Mouse (Mus musculus): ENCODE data around the gene Btbd35f15. TPM values are rescaled to one million over a fixed set of nuclear protein-coding genes. Genes with fewer than 3 reads are reported as not detected.

Gene Btbd35f15
- polyA plus RNA-seq (2014; fragmentation: Illumina TruSeq; extraction: RNeasy Lipid Tissue Mini Kit (QIAGEN cat#74804); ENCODE audit: low read depth, low replicate concordance): not detected

GRCm38 (mm10) chrX:33577214-33577613, at the start of gene Btbd35f15:
Gene Btbd35f15, minus strand, starts transcription at chrX:33577314.

Other genes starting within 250 kb of the Btbd35f15 start
- gene Btbd35f13, start 79.9 kb upstream of the Btbd35f15 start, polyA plus RNA-seq (2014; fragmentation: Illumina TruSeq; extraction: RNeasy Lipid Tissue Mini Kit (QIAGEN cat#74804); ENCODE audit: low read depth, low replicate concordance): not detected
- gene Btbd35f14, start 125.0 kb upstream of the Btbd35f15 start, polyA plus RNA-seq (2014; fragmentation: Illumina TruSeq; extraction: RNeasy Lipid Tissue Mini Kit (QIAGEN cat#74804); ENCODE audit: low read depth, low replicate concordance): not detected

Measured in kidney, adult 10 weeks (tissue).